8 mouse cellular contexts compared by ENCODE assay signal in the genomic region with DNA sequence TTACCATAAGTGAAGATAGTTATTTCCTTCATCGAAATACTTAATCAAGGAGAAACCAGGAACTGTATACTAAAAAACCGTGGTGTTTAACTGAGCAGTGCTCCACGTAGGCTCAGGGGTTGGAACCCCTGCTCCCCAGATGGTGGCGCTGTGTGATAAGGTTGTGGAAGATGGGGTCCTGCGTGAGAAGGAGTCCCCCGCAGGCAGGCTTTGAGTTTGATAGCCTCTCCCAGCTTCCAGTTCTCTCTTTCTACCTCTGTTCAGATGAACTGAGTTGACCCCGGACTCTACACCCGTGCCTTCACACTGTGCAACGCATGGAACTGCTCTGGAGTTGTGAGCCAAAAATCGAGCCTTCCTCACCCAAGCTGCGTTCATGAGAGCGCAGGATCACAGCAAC.
DNase-seq lines count a peak whose midpoint lies in the region; ATAC-seq lines count a peak whose summit lies in the region.

No protein-coding gene starts in this region.

- H3K9me3 ChIP-seq in forebrain, embryonic 14.5 days (replicated peaks; ENCODE audit: control insufficient read depth, low read length), result no peaks in the 10 kb centered on the region
- H3K9me3 ChIP-seq in hindbrain, embryonic 15.5 days, result no peaks in the 10 kb centered on the region
- no peaks in the 10 kb centered on the region for H3K9me3 ChIP-seq in liver, embryonic 11.5 days (ENCODE audit: control insufficient read depth, low read length)

- ATAC-seq in forebrain, embryonic 14.5 days, result no peak
- peak; percentile 68; the same call in 1 of the 2 replicates for ATAC-seq in hindbrain, embryonic 15.5 days (ENCODE audit: low FRiP score, low read depth)
- ATAC-seq in liver, embryonic 11.5 days (replicated peaks; ENCODE audit: low FRiP score), result no peak; the same call in 1 of the 2 replicates
- ATAC-seq in activated CD4-positive, CD25-positive, alpha-beta regulatory T cell, adult 4 months, result no peak

- H3K4me3 ChIP-seq in forebrain, embryonic 14.5 days (ENCODE audit: low read depth, low read length), result no peak overlapping the region
- H3K4me3 ChIP-seq in hindbrain, embryonic 15.5 days, result no peak overlapping the region
- no peak overlapping the region for H3K4me3 ChIP-seq in liver, embryonic 11.5 days (ENCODE audit: low read depth, low read length)

- H3K4me2 ChIP-seq in forebrain, embryonic 14.5 days (ENCODE audit: low read length), result no peak overlapping the region
- no peak overlapping the region for H3K4me2 ChIP-seq in hindbrain, embryonic 15.5 days
- no peak overlapping the region for H3K4me2 ChIP-seq in liver, embryonic 11.5 days

- no peak overlapping the region for H3K27ac ChIP-seq in forebrain, embryonic 14.5 days (ENCODE audit: low read depth, low read length)
- no peak overlapping the region for H3K27ac ChIP-seq in hindbrain, embryonic 15.5 days (replicated peaks)
- no peak overlapping the region for H3K27ac ChIP-seq in liver, embryonic 11.5 days (ENCODE audit: low read depth, low read length)

- WGBS in forebrain, embryonic 14.5 days, result 64% methylated on average over 12 of the region's 12 CpGs
- WGBS in hindbrain, embryonic 15.5 days, result 64% methylated on average over 12 of the region's 12 CpGs
- WGBS in liver, embryonic 11.5 days, result 61% methylated on average over 12 of the region's 12 CpGs

- no peak overlapping the region for H3K9ac ChIP-seq in forebrain, embryonic 14.5 days (ENCODE audit: low read length)
- H3K9ac ChIP-seq in hindbrain, embryonic 15.5 days, result no peak overlapping the region
- H3K9ac ChIP-seq in liver, embryonic 11.5 days (ENCODE audit: low read depth, low read length), result no peak overlapping the region

- no peaks in the 10 kb centered on the region for H3K36me3 ChIP-seq in forebrain, embryonic 14.5 days (ENCODE audit: control insufficient read depth, insufficient read depth, low read length)
- H3K36me3 ChIP-seq in hindbrain, embryonic 15.5 days, result no peaks in the 10 kb centered on the region
- H3K36me3 ChIP-seq in liver, embryonic 11.5 days (ENCODE audit: control insufficient read depth, insufficient read depth, low read length), result no peaks in the 10 kb centered on the region

- peak; percentile 23 to 66 for DNase-seq in left cerebral cortex, postnatal 10 days (ENCODE audit: extremely low spot score in 1 of 2, low spot score in 2 of 2)
- DNase-seq in left cerebral cortex, postnatal 36 days (ENCODE audit: low spot score in 2 of 2), result no peak
- DNase-seq in adrenal gland, postnatal 4 days (ENCODE audit: low spot score in 2 of 2), result peak; percentile 39
- DNase-seq in forebrain, embryonic 14.5 days (ENCODE audit: low spot score), result peak; percentile 47
- peak; percentile 47 for DNase-seq in liver, embryonic 11.5 days (ENCODE audit: low spot score)
- peak; percentile 44 for DNase-seq in ovary, postnatal 14 days (ENCODE audit: low spot score)

- intact Hi-C loops in left cerebral cortex, postnatal 10 days (cut with DNase I), result loop anchor here (1.0 kb wide), 1 partner anchor 253 kb away; no protein-coding TSS in a partner anchor
- intact Hi-C loops in left cerebral cortex, postnatal 36 days (cut with DNase I), result loop anchor here (1.0 kb wide), 1 partner anchor 254 kb away; no protein-coding TSS in a partner anchor

- no peaks in the 10 kb centered on the region for H3K4me1 ChIP-seq in forebrain, embryonic 14.5 days (ENCODE audit: control insufficient read depth, insufficient read depth, low read length)
- H3K4me1 ChIP-seq in hindbrain, embryonic 15.5 days (replicated peaks), result no peaks in the 10 kb centered on the region
- H3K4me1 ChIP-seq in liver, embryonic 11.5 days (replicated peaks; ENCODE audit: control insufficient read depth, insufficient read depth, low read length), result peaks cover 5% of the 10 kb centered on the region; the same call in 1 of the 2 replicates

- H3K27me3 ChIP-seq in forebrain, embryonic 14.5 days (replicated peaks; ENCODE audit: control insufficient read depth, insufficient read depth, low read length), result no peaks in the 10 kb centered on the region
- H3K27me3 ChIP-seq in hindbrain, embryonic 15.5 days, result no peaks in the 10 kb centered on the region
- no peaks in the 10 kb centered on the region for H3K27me3 ChIP-seq in liver, embryonic 11.5 days (replicated peaks; ENCODE audit: control insufficient read depth, insufficient read depth, low read length)

Comparison
In these comparisons a context has a peak if more than half of its experiments do, and no peak if none do; other contexts are left out.
1. DNase-seq: peak in left cerebral cortex, postnatal 10 days (2 of 2), adrenal gland, postnatal 4 days (2 of 2), forebrain, embryonic 14.5 days (single experiment), liver, embryonic 11.5 days (single experiment) and ovary, postnatal 14 days (single experiment); none in left cerebral cortex, postnatal 36 days (0 of 2).